Mouse (Mus musculus): ENCODE measurements around the gene Dhdh.

DNA sequence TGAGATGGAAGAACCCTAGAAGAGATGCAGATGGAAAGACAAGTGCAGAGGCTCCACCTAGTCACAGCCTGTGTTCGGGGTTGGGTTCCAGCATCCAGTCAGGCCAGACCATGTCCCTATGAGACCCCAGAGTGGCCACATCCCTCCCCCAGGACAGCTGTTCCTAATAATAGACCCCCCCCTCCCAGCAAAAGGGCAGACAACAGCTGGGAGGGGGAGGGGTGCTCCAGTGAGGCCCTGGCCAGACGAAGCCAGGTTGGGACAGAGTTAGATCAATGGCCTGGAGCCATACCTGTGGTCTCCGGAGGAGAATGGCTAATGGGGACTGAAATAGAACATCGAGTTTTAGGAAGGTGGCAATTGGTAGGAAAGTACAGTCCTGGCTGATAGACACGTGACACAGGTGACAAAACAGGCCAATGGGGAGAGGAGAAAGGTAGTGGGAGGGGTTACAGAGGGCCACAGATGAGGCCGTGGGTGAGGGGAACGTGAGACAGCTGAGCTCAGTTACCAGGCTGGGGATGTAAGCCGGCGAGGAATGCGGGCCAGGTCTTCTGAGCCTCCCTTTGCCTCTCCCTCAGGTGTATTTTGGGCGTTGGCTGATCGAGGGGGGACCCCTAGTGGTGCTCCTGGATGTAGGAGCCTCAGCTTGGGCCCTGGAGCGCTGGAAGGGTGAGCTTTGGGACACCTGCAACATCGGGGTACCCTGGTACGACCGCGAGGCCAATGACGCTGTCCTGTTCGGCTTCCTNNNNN lies 50.9 kb downstream of the Dhdh start, which contains the start of gene Ruvbl2:
- peak; percentile 79 to 97 (median 94) for TF ChIP-seq MYOG (IDR thresholded peaks at IDR 0.05; ENCODE audit: control insufficient read depth in 1 of 3, insufficient read depth in 1 of 3, insufficient read length in 2 of 3, low read depth in 2 of 3)
- TF ChIP-seq TCF3 (IDR thresholded peaks at IDR 0.05; ENCODE audit: insufficient read length, low read depth): peak; percentile 42
- TF ChIP-seq USF1 (IDR thresholded peaks at IDR 0.05; ENCODE audit: low read depth): peak; percentile 10
- peak; percentile 33 for TF ChIP-seq POLR2A (IDR thresholded peaks at IDR 0.05; ENCODE audit: insufficient read length, low read depth)
- no peak for TF ChIP-seq E2F4 (IDR thresholded peaks at IDR 0.05; ENCODE audit: insufficient read depth)

Data from myocyte (in vitro differentiated cells).